Mouse (Mus musculus) stomach, embryonic 14.5 days (tissue): ENCODE results near the gene Tns1. TPM values are rescaled to one million over a fixed set of nuclear protein-coding genes. Genes with fewer than 3 reads are reported as not detected.

ENCODE experiments used
- ATAC-seq: fragments of 200-750 bp; cut with Nextera tagmentation; 2 replicates; pipeline ENCODE4 v1.8.0; 2017; ENCODE audit warnings: low read depth, moderate TSS enrichment; ENCODE audit not compliant: insufficient number of reproducible peaks, insufficient read depth, low FRiP score
- H3K27ac ChIP-seq: fragments of 300-500 bp; sonication (generic); 2 replicates; pipeline ENCODE4 v1.5.1; 2014; ENCODE audit warnings: mild to moderate bottlenecking, low read length, moderate library complexity, mixed read lengths
- H3K27me3 ChIP-seq: fragments of 300-500 bp; sonication (generic); 2 replicates; pipeline ENCODE4 v1.6.1; 2014; ENCODE audit warnings: low read length, control low read depth, mixed read lengths; ENCODE audit not compliant: control insufficient read depth, insufficient read depth
- H3K36me3 ChIP-seq: fragments of 300-500 bp; sonication (generic); 2 replicates; pipeline ENCODE4 v1.6.1; 2014; ENCODE audit warnings: mild to moderate bottlenecking, control low read depth, low read length, moderate library complexity, mixed read lengths; ENCODE audit not compliant: control insufficient read depth, insufficient read depth
- H3K4me1 ChIP-seq: fragments of 300-500 bp; sonication (generic); 2 replicates; pipeline ENCODE4 v1.6.1; 2014; ENCODE audit warnings: low read length, control low read depth, mixed read lengths; ENCODE audit not compliant: control insufficient read depth, insufficient read depth
- H3K4me2 ChIP-seq: fragments of 300-500 bp; sonication (generic); replicated peaks from 2 replicates; pipeline ENCODE4 v1.6.1; 2014; ENCODE audit warnings: low read depth, low read length, control low read depth
- H3K4me3 ChIP-seq: fragments of 300-500 bp; sonication (generic); 2 replicates; pipeline ENCODE4 v1.5.1; 2014; ENCODE audit warnings: low read depth, low read length, control low read depth
- H3K9ac ChIP-seq: fragments of 300-500 bp; sonication (generic); replicated peaks from 2 replicates; pipeline ENCODE4 v1.6.1; 2014; ENCODE audit warnings: low read depth, mild to moderate bottlenecking, control low read depth, low read length, moderate library complexity, mixed read lengths
- H3K9me3 ChIP-seq: fragments of 300-500 bp; sonication (generic); 2 replicates; pipeline ENCODE4 v1.6.1; 2016; ENCODE audit warnings: low read depth, low read length, control low read depth; ENCODE audit not compliant: control insufficient read depth
- WGBS: fragments of 180-500 bp; shearing (Covaris S2); extraction: QIAGEN DNeasy Blood & Tissue Kit; methylation state at CpG from one replicate; pipeline ENCODE4 v1.1.7; 2014; 5-methylcytosine and 5-hydroxymethylcytosine counted together
- polyA plus RNA-seq: library from polyadenylated mRNA; unstranded; fragments of >200 nt; fragmentation: Nextera tagmentation; extraction: Ambion mirVana; gene quantifications from 2 replicates; pipeline ENCODE4 v1.2.1, GENCODE M21; 2014

The Tns1 gene
- polyA plus RNA-seq, 1 experiment from 2014 or later, result 35.3 TPM

- Histone ChIP-seq H3K9me3 (no peaks in the 10 kb centered on the region), H3K27ac (no peak overlapping the region), H3K4me1 (peaks cover 31% of the 10 kb centered on the region), H3K4me3 (no peak overlapping the region), H3K36me3 (no peaks in the 10 kb centered on the region), H3K4me2 (no peak overlapping the region), H3K9ac (no peak overlapping the region), H3K27me3 (no peaks in the 10 kb centered on the region)
- WGBS, result 77% methylated on average over 5 of the region's 5 CpGs
- no peak for ATAC-seq
These were observed 101.7 kb downstream of the Tns1 start for GRCm38 (mm10) chr1:74022536-74022935.

GRCm38 (mm10) chr1:74020235-74020634, 104.0 kb downstream of the Tns1 start:
- ATAC-seq, result no peak
- 63% methylated on average over 6 of the region's 6 CpGs for WGBS
- Histone ChIP-seq H3K27me3 (no peaks in the 10 kb centered on the region), H3K9ac (no peak overlapping the region), H3K36me3 (no peaks in the 10 kb centered on the region), H3K9me3 (no peaks in the 10 kb centered on the region), H3K4me3 (no peak overlapping the region), H3K27ac (no peak overlapping the region), H3K4me2 (no peak overlapping the region), H3K4me1 (peaks cover 22% of the 10 kb centered on the region)

DNA sequence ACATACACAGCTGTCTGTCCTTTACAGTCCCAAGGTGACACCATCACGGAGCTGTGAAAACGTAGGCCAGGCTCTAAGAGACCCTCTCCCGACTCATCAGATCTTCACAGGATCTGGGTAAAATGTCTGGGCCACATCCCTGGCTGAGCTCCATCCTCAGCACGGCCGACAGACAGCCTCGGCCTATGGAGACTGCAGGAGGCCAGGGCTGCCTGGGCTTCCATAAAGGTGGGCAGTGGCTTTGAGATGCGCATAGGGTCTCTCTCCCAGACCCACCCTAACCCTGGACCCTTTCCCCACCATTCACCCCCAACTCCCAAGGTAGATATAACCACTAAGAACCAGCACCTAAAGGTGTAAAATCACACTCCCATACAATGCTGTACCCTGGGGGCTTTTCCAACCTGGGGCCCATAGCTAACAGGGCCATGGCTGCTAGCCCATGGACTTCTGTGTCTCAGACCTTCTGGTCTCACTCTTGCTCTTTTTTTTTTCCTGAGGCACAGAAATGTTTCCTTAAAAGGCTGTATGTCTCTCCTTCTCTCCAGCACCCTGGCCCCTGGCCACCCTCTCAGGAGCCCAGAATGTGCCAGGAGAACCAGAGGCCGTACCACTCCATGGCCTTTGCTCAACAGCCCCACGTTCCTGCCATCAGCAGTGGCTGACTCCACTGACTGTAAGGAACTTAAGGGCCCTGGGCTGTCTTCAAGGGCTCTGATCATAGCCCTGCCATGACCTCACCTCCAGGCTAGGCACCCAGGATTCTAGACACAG, 106.7 kb downstream of the Tns1 start:
- Histone ChIP-seq H3K36me3 (no peaks in the 10 kb centered on the region), H3K4me1 (peaks cover 15% of the 10 kb centered on the region), H3K9me3 (no peaks in the 10 kb centered on the region), H3K4me2 (no peak overlapping the region), H3K27me3 (no peaks in the 10 kb centered on the region), H3K9ac (no peak overlapping the region), H3K4me3 (no peak overlapping the region), H3K27ac (no peak overlapping the region)
- 72% methylated on average over 9 of the region's 9 CpGs for WGBS
- no peak for ATAC-seq

GRCm38 (mm10) chr1:74016618-74017017, 107.6 kb downstream of the Tns1 start:
- H3K36me3 ChIP-seq, result no peaks in the 10 kb centered on the region
- H3K27me3 ChIP-seq, result no peaks in the 10 kb centered on the region
- WGBS, result 92% methylated on average over 5 of the region's 5 CpGs
- peaks cover 15% of the 10 kb centered on the region for H3K4me1 ChIP-seq
- H3K4me3 ChIP-seq, result no peak overlapping the region
- H3K27ac ChIP-seq, result no peak overlapping the region
- no peaks in the 10 kb centered on the region for H3K9me3 ChIP-seq
- ATAC-seq, result no peak
- no peak overlapping the region for H3K4me2 ChIP-seq
- no peak overlapping the region for H3K9ac ChIP-seq

DNA sequence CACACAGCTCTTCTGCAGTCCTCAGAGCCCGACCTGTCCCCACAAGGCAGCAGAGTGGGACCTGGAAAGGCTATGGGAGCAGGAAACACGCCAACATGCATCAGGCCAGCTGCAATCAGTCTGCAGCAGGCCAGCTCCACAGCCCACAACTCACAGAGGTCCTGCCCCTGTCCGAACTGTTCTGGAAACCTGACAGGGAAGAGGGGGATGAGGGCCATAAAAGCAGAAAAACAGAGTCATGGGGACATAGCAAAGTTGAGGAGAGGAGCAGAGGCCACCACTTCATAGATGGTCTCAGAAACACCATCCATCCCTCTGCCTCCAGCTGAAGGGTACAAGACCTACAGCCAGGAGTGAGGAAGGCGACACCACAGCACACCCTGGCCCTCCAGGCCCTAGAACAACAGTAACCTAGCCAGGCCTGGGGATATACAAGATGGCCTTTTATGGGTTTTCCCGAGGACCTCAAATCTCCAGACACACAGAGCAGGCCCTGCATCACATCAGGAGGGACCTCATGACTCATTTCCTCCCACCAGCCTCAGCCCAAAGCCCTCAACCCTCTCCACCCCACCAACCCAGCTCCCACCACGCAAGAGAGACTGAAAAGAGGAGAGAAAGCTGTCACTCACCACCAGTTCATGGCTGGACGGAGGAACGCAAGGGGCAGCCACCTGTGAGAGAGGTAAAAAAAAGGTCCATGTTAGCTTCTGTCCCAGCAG, 108.6 kb downstream of the Tns1 start:
- H3K9ac ChIP-seq, result no peak overlapping the region
- no peaks in the 10 kb centered on the region for H3K27me3 ChIP-seq
- H3K36me3 ChIP-seq, result no peaks in the 10 kb centered on the region
- 56% methylated on average over 8 of the region's 8 CpGs for WGBS
- H3K4me2 ChIP-seq, result no peak overlapping the region
- H3K4me3 ChIP-seq, result no peak overlapping the region
- H3K4me1 ChIP-seq, result peaks cover 15% of the 10 kb centered on the region
- no peaks in the 10 kb centered on the region for H3K9me3 ChIP-seq
- H3K27ac ChIP-seq, result no peak overlapping the region; the same call in 1 of the 2 replicates
- ATAC-seq, result no peak

DNA sequence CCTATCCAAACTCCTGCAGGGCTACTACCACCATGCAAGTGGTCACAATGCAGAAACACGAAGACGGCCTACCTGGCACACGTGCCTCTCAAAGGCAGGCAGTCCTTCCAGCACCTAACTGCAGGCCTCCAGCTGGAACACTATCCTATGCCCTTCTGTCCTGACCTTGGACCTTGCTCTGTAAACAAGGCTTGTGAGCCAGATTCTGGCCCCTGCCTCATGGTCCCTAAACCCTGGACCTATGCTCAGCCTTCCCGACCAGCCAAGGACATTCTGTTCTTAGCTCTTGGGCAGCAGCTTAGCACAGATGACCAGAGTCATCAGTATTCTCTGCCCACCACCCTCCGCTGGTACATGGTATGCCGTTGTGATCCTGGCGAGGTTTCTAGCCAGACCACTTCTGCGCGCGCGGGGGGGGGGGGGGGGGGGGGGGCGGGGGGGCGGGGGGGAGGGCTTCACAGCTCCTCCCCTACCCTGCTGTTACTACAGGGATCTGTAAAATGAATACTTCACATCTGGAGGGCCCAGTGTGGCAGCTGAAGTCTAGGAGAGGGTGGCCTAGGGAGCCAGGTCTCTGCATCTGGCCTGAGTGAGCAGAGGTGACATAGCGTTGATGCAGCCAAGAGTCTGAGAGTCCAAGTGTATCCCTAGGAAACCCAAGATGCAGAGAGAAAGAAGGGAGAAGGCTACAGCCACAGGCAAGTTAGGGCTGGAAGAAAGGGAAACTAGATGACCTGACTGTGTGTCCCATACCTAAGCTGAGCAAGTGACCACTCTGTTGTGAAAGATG, 109.5 kb downstream of the Tns1 start:
- no peak overlapping the region for H3K27ac ChIP-seq
- no peak for ATAC-seq
- no peak overlapping the region for H3K4me3 ChIP-seq
- WGBS, result 46% methylated on average over 11 of the region's 14 CpGs
- no peaks in the 10 kb centered on the region for H3K27me3 ChIP-seq
- no peak overlapping the region for H3K9ac ChIP-seq
- H3K9me3 ChIP-seq, result no peaks in the 10 kb centered on the region
- H3K36me3 ChIP-seq, result no peaks in the 10 kb centered on the region
- H3K4me2 ChIP-seq, result no peak overlapping the region
- H3K4me1 ChIP-seq, result peaks cover 15% of the 10 kb centered on the region

GRCm38 (mm10) chr1:74013296-74014031, 110.8 kb downstream of the Tns1 start:
- Histone ChIP-seq H3K27ac (no peak overlapping the region), H3K4me3 (no peak overlapping the region), H3K4me1 (peaks cover 26% of the 10 kb centered on the region), H3K27me3 (no peaks in the 10 kb centered on the region), H3K9me3 (no peaks in the 10 kb centered on the region), H3K36me3 (no peaks in the 10 kb centered on the region), H3K9ac (no peak overlapping the region), H3K4me2 (no peak overlapping the region)
- 81% methylated on average over 14 of the region's 14 CpGs for whole genome bisulfite sequencing
- no peak for ATAC-seq

DNA sequence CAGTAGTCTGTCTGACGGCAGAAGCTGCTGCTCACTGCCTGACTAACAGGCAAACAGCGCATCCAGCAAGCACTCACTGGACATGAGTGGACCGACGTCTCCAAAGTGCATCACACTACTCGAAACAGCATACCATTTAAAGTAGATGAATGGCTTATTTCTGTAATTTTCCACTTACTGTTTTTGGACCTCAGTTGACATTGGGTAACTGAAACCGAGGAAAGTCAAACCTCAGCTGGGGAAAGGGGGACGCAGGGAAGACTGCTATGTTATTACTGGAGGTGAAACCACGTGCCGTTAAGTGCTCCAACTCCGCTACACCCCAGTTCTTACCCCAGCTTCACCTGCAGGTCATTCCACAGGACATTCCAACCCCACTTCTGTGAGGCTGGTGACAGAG, 111.5 kb downstream of the Tns1 start:
- no peak overlapping the region for H3K4me2 ChIP-seq
- no peak overlapping the region for H3K9ac ChIP-seq
- no peak overlapping the region for H3K27ac ChIP-seq
- H3K9me3 ChIP-seq, result no peaks in the 10 kb centered on the region
- H3K27me3 ChIP-seq, result no peaks in the 10 kb centered on the region
- peaks cover 30% of the 10 kb centered on the region for H3K4me1 ChIP-seq
- no peak overlapping the region for H3K4me3 ChIP-seq
- no peaks in the 10 kb centered on the region for H3K36me3 ChIP-seq
- WGBS, result 76% methylated on average over 10 of the region's 10 CpGs
- no peak for ATAC-seq
